Mouse (Mus musculus): ENCODE data around the gene Gm20388.

- TF ChIP-seq MAFK (IDR thresholded peaks at IDR 0.05; ENCODE audit: insufficient read depth, low read depth, low read length) (no peak), CHD2 (IDR thresholded peaks at IDR 0.05; ENCODE audit: low read depth, low read length) (no peak), ZC3H11A (IDR thresholded peaks at IDR 0.05; ENCODE audit: borderline replicate concordance, low read depth, low read length) (no peak)
Measured at GRCm38 (mm10) chr8:120848434-120848833, 937.8 kb downstream of the Gm20388 start.
